Mouse (Mus musculus): ENCODE data around the gene Smpd3.

DNA sequence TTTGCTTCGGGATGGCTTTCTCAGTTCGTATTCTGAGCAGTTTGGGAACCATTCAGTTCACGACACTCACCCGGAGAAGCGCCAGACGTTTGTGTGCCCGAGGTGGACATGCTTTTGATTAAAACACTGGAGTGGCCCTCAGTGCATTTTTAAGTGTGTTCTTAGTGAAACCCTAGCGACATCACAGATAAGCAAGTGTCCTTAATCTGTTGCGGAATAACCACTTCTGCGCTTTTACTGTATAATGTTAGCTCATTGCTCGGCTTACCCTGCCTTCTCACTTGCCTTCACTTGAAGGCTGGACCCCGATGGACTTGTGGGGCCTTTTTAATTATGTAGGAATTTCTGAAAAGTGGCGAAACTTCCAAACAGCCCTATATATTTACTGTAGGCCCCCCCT, 126.4 kb downstream of the Smpd3 start:
- TF ChIP-seq CTCF (IDR thresholded peaks at IDR 0.05; ENCODE audit: low read depth) (no peak), EP300 (IDR thresholded peaks at IDR 0.05; ENCODE audit: low read depth) (no peak)

Data from liver, postnatal 0 days (tissue).